Comparison of ENCODE assay signal across 8 mouse cellular contexts in the genomic region with DNA sequence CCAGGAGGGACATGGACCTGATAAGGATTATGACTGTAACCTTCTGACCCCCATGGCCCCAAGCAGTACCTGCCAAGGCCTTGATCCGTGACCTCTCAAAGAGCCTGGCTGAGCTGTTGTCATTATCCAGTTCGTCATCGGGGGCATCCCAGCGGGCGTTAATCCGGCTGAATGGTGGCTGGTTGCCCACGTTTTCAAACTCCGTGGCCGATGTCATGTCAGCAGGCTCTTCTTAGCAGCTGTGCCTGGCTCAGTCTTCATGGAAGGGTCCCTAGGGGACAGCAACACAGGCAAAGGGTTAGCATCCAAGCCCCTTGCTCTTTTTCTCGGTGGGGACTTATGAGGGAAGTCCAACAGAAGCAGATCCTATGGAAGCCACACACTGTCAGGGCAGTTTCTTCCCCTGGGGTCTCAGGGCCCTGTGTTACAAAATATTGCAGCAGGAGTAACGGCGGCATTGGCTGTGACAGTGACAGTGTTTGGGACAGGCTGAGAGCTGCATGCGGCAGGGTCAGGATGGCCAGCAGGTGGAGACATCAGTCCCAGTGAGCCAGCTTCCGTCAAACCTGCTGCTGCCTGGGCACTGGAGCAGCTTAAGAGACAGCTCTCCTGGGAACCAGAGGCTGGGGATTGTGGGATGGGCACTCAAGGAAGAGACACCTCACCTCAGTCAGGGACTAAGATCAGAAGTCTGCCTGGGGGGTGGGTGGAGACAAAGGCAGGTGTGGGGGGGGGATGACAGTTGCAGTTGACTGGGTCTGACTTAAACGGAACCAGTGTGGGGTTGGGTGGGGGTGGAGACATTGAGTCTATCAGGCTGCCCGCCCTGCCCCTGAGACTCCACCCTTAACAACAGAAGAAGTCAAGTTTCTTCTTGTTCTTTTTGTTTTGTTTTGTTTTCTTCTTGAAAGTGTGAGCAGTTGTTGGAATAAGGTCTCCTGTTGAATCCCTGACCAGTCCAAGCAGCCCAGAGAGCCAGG.
DNase-seq lines count a peak whose midpoint lies in the region; ATAC-seq lines count a peak whose summit lies in the region.

No protein-coding gene starts in this region.

- no peak overlapping the region for H3K4me2 ChIP-seq in embryonic facial prominence, embryonic 11.5 days (ENCODE audit: low read depth, low read length)
- H3K4me2 ChIP-seq in liver, embryonic 13.5 days: peak overlapping the region; percentile 43
- H3K4me2 ChIP-seq in stomach, embryonic 16.5 days (ENCODE audit: low read depth, low read length): no peak overlapping the region

- H3K9ac ChIP-seq in embryonic facial prominence, embryonic 11.5 days (replicated peaks; ENCODE audit: low read length): no peak overlapping the region
- H3K9ac ChIP-seq in liver, embryonic 13.5 days: peak overlapping the region; percentile 2
- no peak overlapping the region for H3K9ac ChIP-seq in stomach, embryonic 16.5 days (ENCODE audit: low read length)

- ATAC-seq in embryonic facial prominence, embryonic 11.5 days (replicated peaks; ENCODE audit: insufficient number of reproducible peaks, low FRiP score, low TSS enrichment, low read depth): peak; percentile 68; the same call in 1 of the 2 replicates
- peak; percentile 77 for ATAC-seq in liver, embryonic 13.5 days (ENCODE audit: low read depth)
- ATAC-seq in stomach, embryonic 16.5 days (ENCODE audit: insufficient read depth, low FRiP score): peak; percentile 45; the same call in 1 of the 2 replicates

- H3K36me3 ChIP-seq in embryonic facial prominence, embryonic 11.5 days (replicated peaks; ENCODE audit: control insufficient read depth, insufficient read depth, low read depth, low read length): no peaks in the 10 kb centered on the region
- H3K36me3 ChIP-seq in liver, embryonic 13.5 days: peaks cover 77% of the 10 kb centered on the region
- H3K36me3 ChIP-seq in stomach, embryonic 16.5 days (ENCODE audit: control insufficient read depth, insufficient read depth, low read length): no peaks in the 10 kb centered on the region

- no peaks in the 10 kb centered on the region for H3K4me1 ChIP-seq in embryonic facial prominence, embryonic 11.5 days (ENCODE audit: control insufficient read depth, insufficient read depth, low read length)
- H3K4me1 ChIP-seq in liver, embryonic 13.5 days (replicated peaks): peaks cover 56% of the 10 kb centered on the region
- peaks cover 4% of the 10 kb centered on the region; the same call in 1 of the 2 replicates for H3K4me1 ChIP-seq in stomach, embryonic 16.5 days (ENCODE audit: control insufficient read depth, insufficient read depth, low read length)

- H3K9me3 ChIP-seq in embryonic facial prominence, embryonic 11.5 days (replicated peaks; ENCODE audit: control insufficient read depth, low read length): no peaks in the 10 kb centered on the region
- no peaks in the 10 kb centered on the region for H3K9me3 ChIP-seq in liver, embryonic 13.5 days (replicated peaks)
- no peaks in the 10 kb centered on the region for H3K9me3 ChIP-seq in stomach, embryonic 16.5 days (replicated peaks; ENCODE audit: control insufficient read depth, low read length)

- H3K4me3 ChIP-seq in embryonic facial prominence, embryonic 11.5 days (ENCODE audit: low read depth, low read length): no peak overlapping the region
- H3K4me3 ChIP-seq in liver, embryonic 13.5 days (replicated peaks): no peak overlapping the region
- no peak overlapping the region for H3K4me3 ChIP-seq in stomach, embryonic 16.5 days (replicated peaks; ENCODE audit: low read length)

- 51% methylated on average over 16 of the region's 16 CpGs for WGBS in embryonic facial prominence, embryonic 11.5 days
- WGBS in liver, embryonic 13.5 days (ENCODE audit: insufficient replicate concordance): 61% methylated on average over 16 of the region's 16 CpGs
- 63% methylated on average over 16 of the region's 16 CpGs for WGBS in stomach, embryonic 16.5 days

- no peak overlapping the region for H3K27ac ChIP-seq in embryonic facial prominence, embryonic 11.5 days (replicated peaks; ENCODE audit: low read depth, low read length)
- peak overlapping the region; percentile 19 for H3K27ac ChIP-seq in liver, embryonic 13.5 days
- no peak overlapping the region for H3K27ac ChIP-seq in stomach, embryonic 16.5 days (ENCODE audit: low read length)

- no peaks in the 10 kb centered on the region for H3K27me3 ChIP-seq in embryonic facial prominence, embryonic 11.5 days (ENCODE audit: control insufficient read depth, insufficient read depth, low read length)
- H3K27me3 ChIP-seq in liver, embryonic 13.5 days: no peaks in the 10 kb centered on the region
- no peaks in the 10 kb centered on the region for H3K27me3 ChIP-seq in stomach, embryonic 16.5 days (ENCODE audit: control insufficient read depth, insufficient read depth, low read length)

- peak; percentile 63 for DNase-seq in CD4-positive helper T cell, adult 2 months (ENCODE audit: low read depth, low spot score)
- peak; percentile 88 for DNase-seq in adrenal gland, postnatal 14 days
- DNase-seq in embryonic facial prominence, embryonic 11.5 days (ENCODE audit: low spot score): peak; percentile 69
- DNase-seq in heart, adult 8-10 months (ENCODE audit: low spot score): peak; percentile 38
- peak; percentile 58 for DNase-seq in kidney, adult 18-20 months
- DNase-seq in liver, embryonic 13.5 days: peak; percentile 56
- peak; percentile 47 for DNase-seq in neural tube, embryonic 10.5 days (ENCODE audit: extremely low spot score, low spot score)

Comparison
In these comparisons a context has a peak if more than half of its experiments do, and no peak if none do; other contexts are left out.
1. DNase-seq: peak in every context shown above with its lines; median percentile 88 in adrenal gland, postnatal 14 days; 69 in embryonic facial prominence, embryonic 11.5 days; 63 in CD4-positive helper T cell, adult 2 months; 58 in kidney, adult 18-20 months; 56 in liver, embryonic 13.5 days; 47 in neural tube, embryonic 10.5 days; 38 in heart, adult 8-10 months.